Comparison of ENCODE assay signal across 11 mouse cellular contexts in genomic region chr4:106633281-106634085, GRCm38 (mm10). TPM values are rescaled to one million over a fixed set of nuclear protein-coding genes. Genes with fewer than 3 reads are reported as not detected.
DNase-seq lines count a peak whose midpoint lies in the region; ATAC-seq and TF ChIP-seq lines count a peak whose summit lies in the region.
"Had no signal": no experiment of that assay in that cellular context is flagged by ENCODE, and none has a peak within 500 bp of the region (broad histone marks: within the 10 kb centered on the region; RNA-seq: fewer than 3 reads in every experiment).

No protein-coding gene starts in this region.

- H3K4me3 ChIP-seq in kidney, postnatal 0 days (replicated peaks; ENCODE audit: low read depth, low read length): no peak overlapping the region
- 0 out of 2 replicates have a peak overlapping the region, but pooled peaks have one; percentile 3 for H3K4me3 ChIP-seq in midbrain, embryonic 15.5 days

- peaks cover 11% of the 10 kb centered on the region for H3K4me1 ChIP-seq in kidney, postnatal 0 days (replicated peaks; ENCODE audit: insufficient read depth, low read length)
- peaks cover 48% of the 10 kb centered on the region for H3K4me1 ChIP-seq in midbrain, embryonic 15.5 days

- no peaks in the 10 kb centered on the region for H3K27me3 ChIP-seq in kidney, postnatal 0 days (ENCODE audit: insufficient read depth, low read length)
- H3K27me3 ChIP-seq in midbrain, embryonic 15.5 days (replicated peaks): no peaks in the 10 kb centered on the region

- H3K27ac ChIP-seq in kidney, postnatal 0 days: peak overlapping the region; percentile 70
- H3K27ac ChIP-seq in midbrain, embryonic 15.5 days: peak overlapping the region; percentile 89

- ATAC-seq in kidney, postnatal 0 days (replicated peaks; ENCODE audit: low FRiP score, low read depth): peak; percentile 62
- peak; percentile 60 for ATAC-seq in midbrain, embryonic 15.5 days (replicated peaks)
- no peak for ATAC-seq in erythroid progenitor cell, adult 5-6 weeks (replicated peaks; ENCODE audit: low FRiP score, poor library complexity, severe bottlenecking)

- no peaks in the 10 kb centered on the region for H3K9me3 ChIP-seq in kidney, postnatal 0 days (replicated peaks; ENCODE audit: low read length)
- no peaks in the 10 kb centered on the region for H3K9me3 ChIP-seq in midbrain, embryonic 15.5 days

- H3K9ac ChIP-seq in kidney, postnatal 0 days (ENCODE audit: low read depth, low read length): no peak overlapping the region
- no peak overlapping the region for H3K9ac ChIP-seq in midbrain, embryonic 15.5 days

- no peak for TF ChIP-seq CTCF in kidney, postnatal 0 days (IDR thresholded peaks at IDR 0.05; ENCODE audit: low read depth)

- no peaks in the 10 kb centered on the region for H3K36me3 ChIP-seq in kidney, postnatal 0 days (ENCODE audit: insufficient read depth, low read length)
- no peaks in the 10 kb centered on the region for H3K36me3 ChIP-seq in midbrain, embryonic 15.5 days (replicated peaks)

- no peak overlapping the region for H3K4me2 ChIP-seq in kidney, postnatal 0 days (ENCODE audit: low read length)
- peak overlapping the region; percentile 28 for H3K4me2 ChIP-seq in midbrain, embryonic 15.5 days

- peak; percentile 49 to 68 for DNase-seq in cerebellum, postnatal 14 days
- no peak for DNase-seq in cerebellum, adult 18-20 months
- peak; percentile 90 for DNase-seq in kidney, postnatal 0 days (ENCODE audit: low spot score)
- DNase-seq in kidney, adult 9 months: no peak
- DNase-seq in fibroblast of lung, adult 2 months (ENCODE audit: low read depth): peak; percentile 14
- no peak for DNase-seq in T-cell, adult 2 months (ENCODE audit: low spot score)
- DNase-seq: cerebellum, adult 9-11 months; heart, adult 18-20 months had no signal

- WGBS in kidney, postnatal 0 days: 15% methylated on average over 8 of the region's 8 CpGs
- WGBS in midbrain, embryonic 15.5 days: 21% methylated on average over 8 of the region's 8 CpGs

RNA-seq across cellular contexts. Expression of gene Ttc22, which starts 11.3 kb away (rescaled TPM):
- 5.0 and 5.9 TPM in 2 replicates for polyA plus RNA-seq in kidney, postnatal 0 days (2015; fragmentation: Nextera tagmentation; extraction: Ambion mirVana)
- polyA plus RNA-seq in midbrain, embryonic 15.5 days (2015; fragmentation: Nextera tagmentation; extraction: Ambion mirVana): 3.4 and 4.4 TPM in 2 replicates
- total RNA-seq in erythroid progenitor cell, adult 5-6 weeks (2015; ENCODE audit: low replicate concordance): not detected in 2 replicates
- total RNA-seq in erythroid progenitor cell, adult 5-6 weeks (2017; ENCODE audit: low replicate concordance): not detected in 2 replicates
- total RNA-seq: heart, adult 18-20 months had no signal
- polyA plus RNA-seq: liver, adult 2 months had no signal

RNA-seq across cellular contexts. Expression of gene Lexm, which starts 16.4 kb away (rescaled TPM):
- polyA plus RNA-seq in kidney, postnatal 0 days (2015; fragmentation: Nextera tagmentation; extraction: Ambion mirVana): not detected in 2 replicates
- polyA plus RNA-seq in midbrain, embryonic 15.5 days (2015; fragmentation: Nextera tagmentation; extraction: Ambion mirVana): not detected in 2 replicates
- not detected in 2 replicates for total RNA-seq in erythroid progenitor cell, adult 5-6 weeks (2015; ENCODE audit: low replicate concordance)
- total RNA-seq in erythroid progenitor cell, adult 5-6 weeks (2017; ENCODE audit: low replicate concordance): not detected in 2 replicates
- total RNA-seq: heart, adult 18-20 months; liver, adult 2 months had no signal
- polyA plus RNA-seq: liver, adult 2 months had no signal

RNA-seq across cellular contexts. Expression of gene Pars2, which starts 17.4 kb away (rescaled TPM):
- 11.8 and 12.8 TPM in 2 replicates for polyA plus RNA-seq in kidney, postnatal 0 days (2015; fragmentation: Nextera tagmentation; extraction: Ambion mirVana)
- 9.7 and 10.4 TPM in 2 replicates for polyA plus RNA-seq in midbrain, embryonic 15.5 days (2015; fragmentation: Nextera tagmentation; extraction: Ambion mirVana)
- total RNA-seq in erythroid progenitor cell, adult 5-6 weeks (2015; ENCODE audit: low replicate concordance): 0.72 and 0.84 TPM in 2 replicates
- 0.77 and 1.7 TPM in 2 replicates for total RNA-seq in erythroid progenitor cell, adult 5-6 weeks (2017; ENCODE audit: low replicate concordance)

RNA-seq across cellular contexts. Expression of gene Ttc4, which starts 45.3 kb away (rescaled TPM):
- polyA plus RNA-seq in kidney, postnatal 0 days (2015; fragmentation: Nextera tagmentation; extraction: Ambion mirVana): 63.7 and 64.0 TPM in 2 replicates
- 158 TPM in 2 replicates for polyA plus RNA-seq in midbrain, embryonic 15.5 days (2015; fragmentation: Nextera tagmentation; extraction: Ambion mirVana)
- 17.2 and 25.9 TPM in 2 replicates for total RNA-seq in erythroid progenitor cell, adult 5-6 weeks (2015; ENCODE audit: low replicate concordance)
- total RNA-seq in erythroid progenitor cell, adult 5-6 weeks (2017; ENCODE audit: low replicate concordance): 39.9 and 50.4 TPM in 2 replicates

Comparison
In these comparisons a context has a peak if more than half of its experiments do, and no peak if none do; other contexts are left out.
1. DNase-seq: peak in cerebellum, postnatal 14 days (2 of 2), kidney, postnatal 0 days (single experiment) and fibroblast of lung, adult 2 months (single experiment); none in cerebellum, adult 18-20 months (0 of 2), kidney, adult 9 months (single experiment) and T-cell, adult 2 months (single experiment).